Mouse (Mus musculus) embryo, embryonic 11 days (tissue): ENCODE data around the gene Hsd17b13.

Experiments
- DNase-seq: peaks from one replicate; pipeline ENCODE4 v3.0.0-alpha.2; 2015

Gene Hsd17b13

GRCm38 (mm10) chr5:103923101-103923500, 54.1 kb downstream of the Hsd17b13 start:
- no peak for DNase-seq

- DNase-seq, result no peak
Measured at GRCm38 (mm10) chr5:103922436-103922835, 54.8 kb downstream of the Hsd17b13 start.

GRCm38 (mm10) chr5:103919497-103919896, 57.7 kb downstream of the Hsd17b13 start:
- no peak for DNase-seq

GRCm38 (mm10) chr5:103918233-103918632, 59.0 kb downstream of the Hsd17b13 start:
- no peak for DNase-seq

DNA sequence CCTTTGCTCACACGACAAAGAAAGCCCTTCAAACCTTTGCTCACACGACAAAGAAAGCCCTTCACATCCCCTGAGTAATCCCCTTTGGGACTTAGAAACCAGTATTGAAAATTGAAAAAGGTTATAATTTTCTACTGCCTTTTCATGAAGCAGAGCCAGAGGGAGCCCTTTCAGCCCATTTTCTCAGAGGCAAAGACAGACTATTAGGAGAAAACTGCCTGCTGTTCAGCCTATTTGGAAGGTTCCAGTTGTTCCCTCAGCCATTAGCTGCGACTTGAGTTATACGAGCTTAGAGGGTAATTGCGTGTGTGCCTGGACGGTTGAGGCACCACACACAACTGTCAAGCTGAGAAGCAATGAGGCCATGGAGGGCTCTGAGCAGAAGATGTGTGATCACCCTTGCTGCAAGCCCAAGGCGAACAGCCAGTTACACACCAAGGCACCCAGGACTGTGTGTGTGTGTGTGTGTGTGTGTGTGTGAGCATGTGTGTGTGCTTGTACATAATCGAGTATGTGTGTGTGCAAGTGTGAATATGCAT, 59.8 kb downstream of the Hsd17b13 start:
- no peak for DNase-seq

- no peak for DNase-seq
Measured at GRCm38 (mm10) chr5:103916595-103917356, 60.4 kb downstream of the Hsd17b13 start.

DNA sequence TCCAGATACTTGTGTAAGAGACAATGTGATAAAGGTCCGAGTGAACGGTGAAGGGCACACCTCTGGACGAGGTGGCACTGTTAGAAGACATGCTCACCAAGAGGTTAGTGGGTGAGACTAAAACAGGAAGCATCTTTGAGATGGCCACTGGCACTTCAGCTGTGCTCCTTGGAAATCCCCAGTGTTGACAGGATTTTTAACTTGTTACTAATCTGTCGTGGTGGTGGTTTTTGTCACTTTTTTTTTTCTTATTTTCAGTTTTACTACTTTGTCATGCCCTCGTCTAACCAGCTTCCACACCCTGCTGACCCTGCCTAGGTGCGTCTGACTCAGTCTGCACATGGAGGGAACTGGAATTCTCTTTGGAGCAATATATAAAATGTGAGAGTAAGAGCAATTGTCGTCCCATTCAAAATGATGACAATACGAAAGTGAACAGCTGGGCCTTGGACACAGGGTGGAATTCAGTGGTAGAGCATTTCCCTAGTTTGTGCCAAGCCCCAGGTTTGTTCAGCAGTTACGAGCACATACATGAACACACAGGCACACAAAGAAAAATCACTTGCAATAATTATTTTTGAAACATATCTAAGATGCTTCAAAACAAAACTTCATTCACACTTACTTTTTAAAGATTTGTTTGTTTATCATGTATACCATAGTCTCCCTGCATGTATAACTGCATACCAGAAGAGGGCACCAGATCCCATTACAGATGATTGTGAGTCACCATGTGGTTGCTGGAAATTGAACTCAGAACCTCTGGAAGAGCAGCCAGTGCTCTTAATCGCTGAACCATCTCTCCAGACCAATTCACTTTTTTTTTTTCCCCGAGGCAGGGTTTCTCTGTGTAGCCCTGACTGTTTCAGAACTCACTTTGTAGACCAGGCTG, 62.6 kb downstream of the Hsd17b13 start:
- no peak for DNase-seq

DNA sequence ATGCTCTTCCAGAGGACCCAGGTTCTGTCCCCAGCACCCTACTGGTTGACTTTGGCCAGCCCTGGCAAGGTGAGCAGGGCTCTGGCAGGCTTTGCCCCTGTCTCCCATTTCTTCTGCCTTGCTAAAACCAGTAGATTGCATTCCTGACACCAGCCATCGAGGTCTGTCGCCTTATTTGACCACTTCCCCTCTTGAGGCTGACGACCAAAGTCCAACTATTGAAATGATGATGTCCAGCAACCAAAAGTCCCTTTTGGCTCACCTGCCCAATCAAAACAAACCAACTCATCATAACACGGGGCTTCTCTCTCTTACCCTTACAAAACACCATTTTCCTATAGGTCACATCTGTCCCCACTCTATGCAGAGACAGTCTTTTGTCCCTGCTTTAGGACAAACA, 64.1 kb downstream of the Hsd17b13 start:
- DNase-seq, result no peak

GRCm38 (mm10) chr5:103911555-103911954, 65.7 kb downstream of the Hsd17b13 start:
- DNase-seq, result no peak

DNA sequence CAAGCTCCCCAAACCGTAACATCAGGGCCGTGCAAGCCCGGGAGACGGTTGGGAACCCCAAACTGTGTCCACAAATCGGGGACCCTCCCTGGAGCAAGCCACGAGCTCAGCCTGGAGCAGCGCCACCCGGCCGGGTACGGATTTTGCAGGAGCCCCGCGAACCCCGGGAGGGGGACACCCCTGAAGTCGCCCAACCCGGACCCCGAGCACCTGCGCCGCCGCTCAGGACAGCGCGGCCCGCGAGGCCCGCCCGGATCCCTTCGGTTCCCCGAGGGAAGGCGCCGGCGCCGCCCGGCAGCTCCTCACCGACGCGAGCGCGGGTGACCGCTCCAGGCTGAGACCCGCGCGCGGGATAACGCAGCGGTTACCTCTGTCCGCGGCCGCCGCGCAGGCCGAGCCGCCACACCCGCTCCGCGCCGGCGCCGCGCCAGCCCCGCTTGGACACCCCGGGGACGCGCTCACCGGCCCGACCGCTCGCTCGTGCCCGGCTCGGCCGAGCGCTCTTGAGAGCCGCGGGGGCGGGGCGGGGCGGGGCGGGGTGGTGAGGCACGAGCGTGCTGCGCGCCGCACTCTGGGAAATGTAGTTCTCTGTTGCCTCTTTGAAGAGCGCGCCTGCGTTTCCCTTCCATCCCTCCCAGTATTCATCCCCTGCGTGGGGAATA, 66.3 kb downstream of the Hsd17b13 start, which contains the start of gene Klhl8:
Klhl8 (minus strand) TSS at position 512 of the 662 bp plus-strand sequence.
- peak; percentile 96 for DNase-seq

- no peak for DNase-seq
Measured at GRCm38 (mm10) chr5:103910156-103910555, 67.1 kb downstream of the Hsd17b13 start.

GRCm38 (mm10) chr5:103909466-103909865, 67.7 kb downstream of the Hsd17b13 start:
- no peak for DNase-seq

DNA sequence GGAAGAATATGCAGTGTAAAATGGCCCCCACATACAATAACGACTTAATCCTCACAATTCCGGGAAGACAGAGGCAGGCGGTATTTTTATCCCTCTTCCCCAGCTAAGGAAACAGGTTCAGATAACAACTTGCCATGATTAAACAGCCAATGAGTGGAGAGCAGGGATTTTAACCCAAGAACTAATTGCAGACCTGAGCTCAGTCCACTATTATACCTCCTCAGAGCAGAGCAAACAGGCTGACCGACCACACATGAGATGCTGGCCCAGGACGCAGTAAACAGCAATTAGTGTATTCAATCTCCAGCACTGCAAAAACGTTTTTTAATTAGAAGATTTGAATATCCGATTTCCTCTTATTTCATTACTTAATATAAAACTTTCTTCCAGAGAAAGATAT, 68.4 kb downstream of the Hsd17b13 start:
- DNase-seq, result no peak

DNA sequence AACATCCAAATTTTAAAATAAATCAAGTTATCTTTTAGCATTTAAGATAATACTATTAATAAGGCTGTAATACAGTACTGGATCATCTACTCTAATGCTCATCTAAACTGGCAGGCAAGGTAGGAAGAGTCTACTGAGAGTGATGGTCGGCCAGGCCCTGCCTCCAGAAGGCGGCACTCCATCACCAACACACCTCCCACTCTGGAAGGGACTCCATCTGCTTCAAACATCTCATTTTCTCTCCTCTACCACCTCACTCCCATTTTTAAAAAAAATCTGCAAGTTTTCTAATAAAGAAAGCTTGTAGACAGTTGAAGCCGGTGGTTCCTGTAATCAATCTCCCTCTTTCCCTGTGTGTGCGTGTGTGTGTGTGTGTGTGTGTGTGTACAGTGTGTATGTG, 69.4 kb downstream of the Hsd17b13 start:
- no peak for DNase-seq

DNA sequence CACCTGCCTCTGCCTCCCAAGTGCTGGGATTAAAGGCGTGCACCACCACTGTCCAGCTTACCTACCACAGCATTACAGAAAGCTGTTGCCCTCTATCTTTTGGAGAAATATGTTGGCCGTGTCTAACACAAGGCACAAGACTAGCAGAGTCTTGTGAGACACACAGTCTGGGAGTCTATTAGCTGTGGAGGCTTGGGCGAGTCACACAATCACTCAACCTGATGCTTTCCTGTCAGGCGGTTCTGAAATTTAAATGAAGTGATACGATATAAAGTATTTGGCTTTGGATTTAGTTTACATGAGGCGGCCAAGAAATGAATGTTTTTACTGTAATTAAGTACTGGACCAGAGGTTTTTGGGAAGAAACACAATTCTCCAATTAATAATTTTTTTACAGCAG, 71.0 kb downstream of the Hsd17b13 start:
- no peak for DNase-seq
